ENCODE assay signal across 12 mouse cellular contexts in the genomic region with DNA sequence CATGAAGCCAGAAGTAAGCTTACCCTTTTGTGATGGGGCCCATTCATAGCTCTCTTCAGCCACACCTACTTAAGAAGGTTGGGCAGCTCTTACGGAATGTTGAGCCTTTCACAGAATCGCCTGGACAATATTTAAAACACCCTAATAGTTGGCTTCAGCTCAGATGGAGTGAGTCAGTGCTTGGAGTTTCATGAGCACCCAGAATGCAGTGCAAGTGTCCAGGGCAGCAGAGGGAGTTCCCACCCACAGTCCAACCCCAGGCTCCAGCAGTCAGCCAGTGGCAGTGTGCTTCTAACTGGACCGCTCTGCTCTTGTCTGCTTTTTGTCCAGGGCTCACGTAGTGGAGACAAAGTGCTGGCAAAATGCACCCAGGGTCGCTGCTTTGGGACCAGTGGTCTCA. TPM values are rescaled to one million over a fixed set of nuclear protein-coding genes. Genes with fewer than 3 reads are reported as not detected.
DNase-seq lines count a peak whose midpoint lies in the region; ATAC-seq and TF ChIP-seq lines count a peak whose summit lies in the region.
"Had no signal": no experiment of that assay in that cellular context is flagged by ENCODE, and none has a peak within 500 bp of the region (broad histone marks: within the 10 kb centered on the region; RNA-seq: fewer than 3 reads in every experiment).

No protein-coding gene starts in this region.

- H3K27me3 ChIP-seq in intestine, embryonic 16.5 days (replicated peaks; ENCODE audit: control insufficient read depth, insufficient read depth, low read length), result no peaks in the 10 kb centered on the region
- no peaks in the 10 kb centered on the region for H3K27me3 ChIP-seq in intestine, embryonic 15.5 days (replicated peaks)
- no peaks in the 10 kb centered on the region for H3K27me3 ChIP-seq in intestine, postnatal 0 days (replicated peaks; ENCODE audit: control insufficient read depth, insufficient read depth, low read length)
- no peaks in the 10 kb centered on the region for H3K27me3 ChIP-seq in stomach, postnatal 0 days (ENCODE audit: control insufficient read depth, insufficient read depth, low read length)

- no peak overlapping the region for H3K9ac ChIP-seq in intestine, embryonic 16.5 days (ENCODE audit: low read depth, low read length)
- no peak overlapping the region for H3K9ac ChIP-seq in intestine, embryonic 15.5 days
- no peak overlapping the region for H3K9ac ChIP-seq in intestine, postnatal 0 days (ENCODE audit: low read depth, low read length)
- H3K9ac ChIP-seq in stomach, postnatal 0 days (ENCODE audit: low read length), result no peak overlapping the region
- H3K9ac ChIP-seq: embryonic facial prominence, embryonic 12.5 days; limb, embryonic 13.5 days had no signal

- TF ChIP-seq EP300 in stomach, postnatal 0 days (optimal IDR thresholded peaks at IDR 0.05), result no peak

- peak; percentile 23; the same call in 1 of the 2 replicates for TF ChIP-seq CTCF in intestine, postnatal 0 days (IDR thresholded peaks at IDR 0.05; ENCODE audit: low read depth)
- peak; percentile 47 for TF ChIP-seq CTCF in stomach, postnatal 0 days (IDR thresholded peaks at IDR 0.05; ENCODE audit: low read depth)

- H3K4me2 ChIP-seq in intestine, embryonic 16.5 days (ENCODE audit: low read depth, low read length), result no peak overlapping the region
- no peak overlapping the region for H3K4me2 ChIP-seq in intestine, embryonic 15.5 days (replicated peaks)
- H3K4me2 ChIP-seq in intestine, postnatal 0 days (replicated peaks; ENCODE audit: low read depth), result no peak overlapping the region
- H3K4me2 ChIP-seq in stomach, postnatal 0 days (replicated peaks; ENCODE audit: low read depth), result no peak overlapping the region
- H3K4me2 ChIP-seq: embryonic facial prominence, embryonic 12.5 days; limb, embryonic 13.5 days had no signal

- 52% methylated on average over 5 of the region's 5 CpGs for WGBS in intestine, embryonic 16.5 days
- WGBS in intestine, embryonic 15.5 days, result 59% methylated on average over 5 of the region's 5 CpGs
- WGBS in intestine, postnatal 0 days, result 57% methylated on average over 5 of the region's 5 CpGs
- WGBS in stomach, postnatal 0 days, result 30% methylated on average over 5 of the region's 5 CpGs

- ATAC-seq in intestine, embryonic 16.5 days, result peak; percentile 53; the same call in 1 of the 2 replicates
- no peak; the same call in 1 of the 2 replicates for ATAC-seq in intestine, embryonic 15.5 days
- no peak for ATAC-seq in intestine, postnatal 0 days
- peak; percentile 86 for ATAC-seq in stomach, postnatal 0 days (ENCODE audit: low FRiP score, low TSS enrichment)

- H3K4me3 ChIP-seq in intestine, embryonic 16.5 days (ENCODE audit: low read length), result no peak overlapping the region
- H3K4me3 ChIP-seq in intestine, embryonic 15.5 days (replicated peaks), result no peak overlapping the region
- H3K4me3 ChIP-seq in intestine, postnatal 0 days (ENCODE audit: low read depth, low read length), result no peak overlapping the region
- H3K4me3 ChIP-seq in stomach, postnatal 0 days (ENCODE audit: low read depth, low read length), result no peak overlapping the region
- H3K4me3 ChIP-seq: embryonic facial prominence, embryonic 12.5 days; limb, embryonic 13.5 days; megakaryocyte, embryonic 14.5 days had no signal

- peaks cover 11% of the 10 kb centered on the region; the same call in 1 of the 2 replicates for H3K4me1 ChIP-seq in intestine, embryonic 16.5 days (ENCODE audit: control insufficient read depth, insufficient read depth, low read length)
- H3K4me1 ChIP-seq in intestine, embryonic 15.5 days (replicated peaks), result peaks cover 8% of the 10 kb centered on the region
- no peaks in the 10 kb centered on the region; the same call in 1 of the 2 replicates for H3K4me1 ChIP-seq in intestine, postnatal 0 days (replicated peaks; ENCODE audit: control insufficient read depth, insufficient read depth, low read length)
- H3K4me1 ChIP-seq in stomach, postnatal 0 days (replicated peaks; ENCODE audit: control insufficient read depth, insufficient read depth), result no peaks in the 10 kb centered on the region
- H3K4me1 ChIP-seq: embryonic facial prominence, embryonic 12.5 days had no signal

- no peaks in the 10 kb centered on the region for H3K36me3 ChIP-seq in intestine, embryonic 16.5 days (ENCODE audit: control insufficient read depth, insufficient read depth, low read length)
- H3K36me3 ChIP-seq in intestine, embryonic 15.5 days, result no peaks in the 10 kb centered on the region
- H3K36me3 ChIP-seq in intestine, postnatal 0 days (ENCODE audit: control insufficient read depth, insufficient read depth), result no peaks in the 10 kb centered on the region
- H3K36me3 ChIP-seq in stomach, postnatal 0 days (ENCODE audit: control insufficient read depth, insufficient read depth, low read length), result no peaks in the 10 kb centered on the region
- H3K36me3 ChIP-seq: embryonic facial prominence, embryonic 12.5 days; limb, embryonic 13.5 days had no signal

- no peak overlapping the region for H3K27ac ChIP-seq in intestine, embryonic 16.5 days (ENCODE audit: low read length)
- H3K27ac ChIP-seq in intestine, embryonic 15.5 days, result no peak overlapping the region
- H3K27ac ChIP-seq in intestine, postnatal 0 days (ENCODE audit: low read depth, low read length), result no peak overlapping the region
- peak overlapping the region; percentile 49 for H3K27ac ChIP-seq in stomach, postnatal 0 days (replicated peaks)
- H3K27ac ChIP-seq: embryonic facial prominence, embryonic 12.5 days; limb, embryonic 13.5 days had no signal

- no peaks in the 10 kb centered on the region for H3K9me3 ChIP-seq in intestine, embryonic 16.5 days (ENCODE audit: control insufficient read depth, low read length)
- no peaks in the 10 kb centered on the region for H3K9me3 ChIP-seq in intestine, embryonic 15.5 days
- H3K9me3 ChIP-seq in intestine, postnatal 0 days (ENCODE audit: control insufficient read depth), result no peaks in the 10 kb centered on the region
- no peaks in the 10 kb centered on the region for H3K9me3 ChIP-seq in stomach, postnatal 0 days (ENCODE audit: control insufficient read depth, low read length)
- H3K9me3 ChIP-seq: embryonic facial prominence, embryonic 12.5 days; limb, embryonic 13.5 days; megakaryocyte, embryonic 14.5 days had no signal

- DNase-seq in fibroblast of lung, adult 2 months (ENCODE audit: low read depth), result peak; percentile 72
- DNase-seq in stomach, postnatal 0 days (ENCODE audit: low spot score), result peak; percentile 33
- no peak for DNase-seq in kidney, adult 18-20 months
- DNase-seq in embryo, embryonic 11 days, result no peak
- DNase-seq: cerebellum, adult 11-12 months; retina, postnatal 1 day had no signal

RNA-seq across cellular contexts. Expression of a gene that starts 13.6 kb away (rescaled TPM):
- 0.73 and 0.88 TPM in 2 replicates for polyA plus RNA-seq in intestine, embryonic 16.5 days (2015; fragmentation: Nextera tagmentation; extraction: Ambion mirVana)
- polyA plus RNA-seq in intestine, embryonic 15.5 days (2015; fragmentation: Nextera tagmentation; extraction: Ambion mirVana), result 0.68 and 0.89 TPM in 2 replicates
- polyA plus RNA-seq in intestine, postnatal 0 days (2015; fragmentation: Nextera tagmentation; extraction: Ambion mirVana), result 1.3 and 1.6 TPM in 2 replicates
- 3.3 and 3.8 TPM in 2 replicates for polyA plus RNA-seq in stomach, postnatal 0 days (2015; fragmentation: Nextera tagmentation; extraction: Ambion mirVana)

RNA-seq across cellular contexts. Expression of a gene that starts 17.7 kb away (rescaled TPM):
- polyA plus RNA-seq in intestine, embryonic 16.5 days (2015; fragmentation: Nextera tagmentation; extraction: Ambion mirVana), result 0.09 TPM in 1 of 2 replicates, not detected in the other
- polyA plus RNA-seq in intestine, embryonic 15.5 days (2015; fragmentation: Nextera tagmentation; extraction: Ambion mirVana), result 0.16 TPM in 1 of 2 replicates, not detected in the other
- 0.13 and 0.26 TPM in 2 replicates for polyA plus RNA-seq in intestine, postnatal 0 days (2015; fragmentation: Nextera tagmentation; extraction: Ambion mirVana)
- polyA plus RNA-seq in stomach, postnatal 0 days (2015; fragmentation: Nextera tagmentation; extraction: Ambion mirVana), result 1.7 and 2.0 TPM in 2 replicates
- polyA plus RNA-seq: embryonic facial prominence, embryonic 12.5 days; limb, embryonic 13.5 days had no signal

RNA-seq across cellular contexts. Expression of a gene that starts 40.9 kb away (rescaled TPM):
- polyA plus RNA-seq in intestine, embryonic 16.5 days (2015; fragmentation: Nextera tagmentation; extraction: Ambion mirVana), result 3.9 and 5.6 TPM in 2 replicates
- polyA plus RNA-seq in intestine, embryonic 15.5 days (2015; fragmentation: Nextera tagmentation; extraction: Ambion mirVana), result 4.1 and 4.2 TPM in 2 replicates
- polyA plus RNA-seq in intestine, postnatal 0 days (2015; fragmentation: Nextera tagmentation; extraction: Ambion mirVana), result 0.68 and 1.3 TPM in 2 replicates
- 15.1 and 15.5 TPM in 2 replicates for polyA plus RNA-seq in stomach, postnatal 0 days (2015; fragmentation: Nextera tagmentation; extraction: Ambion mirVana)

RNA-seq across cellular contexts. Expression of a gene that starts 57.7 kb away (rescaled TPM):
- polyA plus RNA-seq in intestine, embryonic 16.5 days (2015; fragmentation: Nextera tagmentation; extraction: Ambion mirVana), result 17.2 and 17.9 TPM in 2 replicates
- 20.0 and 21.0 TPM in 2 replicates for polyA plus RNA-seq in intestine, embryonic 15.5 days (2015; fragmentation: Nextera tagmentation; extraction: Ambion mirVana)
- 11.4 and 13.8 TPM in 2 replicates for polyA plus RNA-seq in intestine, postnatal 0 days (2015; fragmentation: Nextera tagmentation; extraction: Ambion mirVana)
- polyA plus RNA-seq in stomach, postnatal 0 days (2015; fragmentation: Nextera tagmentation; extraction: Ambion mirVana), result 7.3 and 8.0 TPM in 2 replicates

Comparison
In these comparisons a context has a peak if more than half of its experiments do, and no peak if none do; other contexts are left out.
1. ATAC-seq: peak in intestine, embryonic 16.5 days (single experiment) and stomach, postnatal 0 days (single experiment); none in intestine, embryonic 15.5 days (single experiment) and intestine, postnatal 0 days (single experiment).
2. DNase-seq: peak in fibroblast of lung, adult 2 months (single experiment) and stomach, postnatal 0 days (single experiment); none in kidney, adult 18-20 months (single experiment) and embryo, embryonic 11 days (single experiment).